Mouse (Mus musculus) midbrain, embryonic 14.5 days (tissue): ENCODE measurements around the gene Eva1c. TPM values are rescaled to one million over a fixed set of nuclear protein-coding genes. Genes with fewer than 3 reads are reported as not detected.

Experiments used
- ATAC-seq: fragments of 200-750 bp; cut with Nextera tagmentation; 2 replicates; pipeline ENCODE4 v1.8.0; 2017; ENCODE audit warnings: moderate number of reproducible peaks, moderate library complexity; ENCODE audit not compliant: low FRiP score, low TSS enrichment
- DNase-seq: peaks from one replicate; pipeline ENCODE4 v3.0.0-alpha.2; 2015
- H3K27ac ChIP-seq: fragments of 300-500 bp; sonication (generic); replicated peaks from 2 replicates; pipeline ENCODE4 v1.5.1; 2014; ENCODE audit warnings: mild to moderate bottlenecking, low read depth, low read length, moderate library complexity
- H3K27me3 ChIP-seq: fragments of 300-500 bp; sonication (generic); 2 replicates; pipeline ENCODE4 v1.6.1; 2014; ENCODE audit warnings: low read length, control low read depth, mixed read lengths; ENCODE audit not compliant: control insufficient read depth, insufficient read depth
- H3K36me3 ChIP-seq: fragments of 300-500 bp; sonication (generic); 2 replicates; pipeline ENCODE4 v1.6.1; 2014; ENCODE audit warnings: low read length, control low read depth; ENCODE audit not compliant: control insufficient read depth, insufficient read depth
- H3K4me1 ChIP-seq: fragments of 300-500 bp; sonication (generic); 2 replicates; pipeline ENCODE4 v1.6.1; 2014; ENCODE audit warnings: mild to moderate bottlenecking, antibody characterized with exemption, low read length, control low read depth; ENCODE audit not compliant: control insufficient read depth, insufficient read depth
- H3K4me2 ChIP-seq: fragments of 300-500 bp; sonication (generic); 2 replicates; pipeline ENCODE4 v1.6.1; 2014; ENCODE audit warnings: mild to moderate bottlenecking, low read length, moderate library complexity
- H3K4me3 ChIP-seq: fragments of 300-500 bp; sonication (generic); replicated peaks from 2 replicates; pipeline ENCODE4 v1.5.1; 2014; ENCODE audit warnings: low read depth, low read length
- H3K9ac ChIP-seq: fragments of 300-500 bp; sonication (generic); replicated peaks from 2 replicates; pipeline ENCODE4 v1.6.1; 2014; ENCODE audit warnings: mild to moderate bottlenecking, low read length, moderate library complexity
- H3K9me3 ChIP-seq: fragments of 300-500 bp; sonication (generic); 2 replicates; pipeline ENCODE4 v1.6.1; 2016; ENCODE audit warnings: low read length, control low read depth, mixed read lengths; ENCODE audit not compliant: control insufficient read depth
- WGBS: fragments of 180-500 bp; shearing (Covaris S2); extraction: QIAGEN DNeasy Blood & Tissue Kit; methylation state at CpG from one replicate; pipeline ENCODE4 v1.1.7; 2014; 5-methylcytosine and 5-hydroxymethylcytosine counted together
- polyA plus RNA-seq: library from polyadenylated mRNA; unstranded; fragments of >200 nt; fragmentation: Nextera tagmentation; extraction: Ambion mirVana; gene quantifications from 2 replicates; pipeline ENCODE4 v1.2.1, GENCODE M21; 2014

Gene Eva1c
- polyA plus RNA-seq, 1 experiment from 2014 or later: 2.4 TPM

DNA sequence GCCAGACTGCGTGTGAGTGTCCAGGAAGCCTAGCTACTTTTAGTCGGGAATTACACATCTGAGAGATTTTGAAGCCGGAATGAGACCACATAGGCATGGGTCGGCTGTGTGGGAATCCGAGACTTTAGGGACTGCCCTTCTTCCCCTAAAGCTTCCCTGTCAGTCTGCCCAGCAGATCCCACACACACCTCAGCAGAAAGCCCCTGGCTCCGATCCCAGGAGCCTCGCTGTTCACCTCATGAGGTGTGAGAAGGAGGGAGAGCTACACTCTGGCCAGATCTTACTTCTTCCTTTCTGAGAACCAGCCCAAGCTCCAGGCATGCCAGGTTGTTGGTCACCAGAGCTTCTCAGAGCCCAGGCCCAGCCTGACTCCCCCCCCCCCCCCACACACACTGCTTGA lies 38.2 kb downstream of the Eva1c start:
- H3K36me3 ChIP-seq: no peaks in the 10 kb centered on the region
- H3K9ac ChIP-seq: no peak overlapping the region
- no peaks in the 10 kb centered on the region for H3K27me3 ChIP-seq
- no peaks in the 10 kb centered on the region for H3K9me3 ChIP-seq
- no peak overlapping the region for H3K4me3 ChIP-seq
- no peak overlapping the region for H3K27ac ChIP-seq
- H3K4me2 ChIP-seq: no peak overlapping the region
- DNase-seq (no peak), ATAC-seq (no peak)
- 70% methylated on average over 7 of the region's 7 CpGs for WGBS
- H3K4me1 ChIP-seq: peaks cover 2% of the 10 kb centered on the region; the same call in 1 of the 2 replicates

DNA sequence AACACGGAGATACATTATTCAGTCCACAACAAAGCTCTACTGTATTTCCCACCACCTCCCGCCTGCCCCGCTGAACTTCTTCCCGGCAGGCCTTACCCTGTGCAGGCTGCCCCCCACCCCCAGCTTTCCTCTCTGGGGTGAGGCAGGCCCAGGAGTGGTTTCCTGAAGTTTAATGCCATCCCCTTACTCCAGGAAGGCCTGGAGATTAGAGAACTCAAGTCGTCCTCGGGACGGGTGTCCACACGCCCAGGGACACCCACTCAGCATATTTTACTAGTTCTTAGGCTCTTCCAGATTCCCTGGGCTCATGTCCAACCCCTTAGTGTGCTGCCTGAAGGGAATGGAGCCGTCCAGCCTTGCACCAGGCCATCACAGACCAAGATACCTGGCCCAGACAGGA lies 39.1 kb downstream of the Eva1c start:
- no peak overlapping the region for H3K27ac ChIP-seq
- no peak for ATAC-seq
- whole genome bisulfite sequencing: 68% methylated on average over 9 of the region's 9 CpGs
- H3K9ac ChIP-seq: no peak overlapping the region
- no peak overlapping the region for H3K4me3 ChIP-seq
- H3K9me3 ChIP-seq: no peaks in the 10 kb centered on the region
- no peak overlapping the region for H3K4me2 ChIP-seq
- H3K27me3 ChIP-seq: no peaks in the 10 kb centered on the region
- DNase-seq: no peak
- H3K36me3 ChIP-seq: no peaks in the 10 kb centered on the region
- H3K4me1 ChIP-seq: peaks cover 2% of the 10 kb centered on the region; the same call in 1 of the 2 replicates

- H3K27me3 ChIP-seq: no peaks in the 10 kb centered on the region
- H3K4me3 ChIP-seq: no peak overlapping the region
- WGBS: 33% methylated on average over 7 of the region's 7 CpGs
- no peak overlapping the region for H3K27ac ChIP-seq
- H3K9me3 ChIP-seq: no peaks in the 10 kb centered on the region
- no peaks in the 10 kb centered on the region for H3K36me3 ChIP-seq
- ATAC-seq: no peak
- DNase-seq: no peak
- H3K9ac ChIP-seq: no peak overlapping the region
- H3K4me2 ChIP-seq: no peak overlapping the region
- H3K4me1 ChIP-seq: peaks cover 2% of the 10 kb centered on the region; the same call in 1 of the 2 replicates
These were observed 41.6 kb downstream of the Eva1c start for GRCm38 (mm10) chr16:90868129-90868528.

GRCm38 (mm10) chr16:90869361-90869760 lies 42.8 kb downstream of the Eva1c start:
- no peak overlapping the region for H3K27ac ChIP-seq
- no peaks in the 10 kb centered on the region for H3K36me3 ChIP-seq
- H3K27me3 ChIP-seq: no peaks in the 10 kb centered on the region
- H3K4me3 ChIP-seq: no peak overlapping the region
- no peak overlapping the region for H3K4me2 ChIP-seq
- WGBS: 97% methylated on average over 4 of the region's 4 CpGs
- H3K9me3 ChIP-seq: no peaks in the 10 kb centered on the region
- H3K9ac ChIP-seq: no peak overlapping the region
- ATAC-seq (no peak), DNase-seq (no peak)
- peaks cover 2% of the 10 kb centered on the region; the same call in 1 of the 2 replicates for H3K4me1 ChIP-seq

- peaks cover 2% of the 10 kb centered on the region; the same call in 1 of the 2 replicates for H3K4me1 ChIP-seq
- H3K4me2 ChIP-seq: no peak overlapping the region
- no peak for DNase-seq
- no peaks in the 10 kb centered on the region for H3K36me3 ChIP-seq
- H3K27ac ChIP-seq: no peak overlapping the region
- no peak overlapping the region for H3K4me3 ChIP-seq
- no peaks in the 10 kb centered on the region for H3K9me3 ChIP-seq
- no peaks in the 10 kb centered on the region for H3K27me3 ChIP-seq
- 79% methylated on average over 8 of the region's 8 CpGs for WGBS
- ATAC-seq: no peak
- no peak overlapping the region for H3K9ac ChIP-seq
These were observed 46.4 kb downstream of the Eva1c start for GRCm38 (mm10) chr16:90872936-90873335.

GRCm38 (mm10) chr16:90874536-90874935 lies 48.0 kb downstream of the Eva1c start:
- H3K27me3 ChIP-seq: no peaks in the 10 kb centered on the region
- DNase-seq: peak; percentile 45
- H3K9ac ChIP-seq: no peak overlapping the region

DNA sequence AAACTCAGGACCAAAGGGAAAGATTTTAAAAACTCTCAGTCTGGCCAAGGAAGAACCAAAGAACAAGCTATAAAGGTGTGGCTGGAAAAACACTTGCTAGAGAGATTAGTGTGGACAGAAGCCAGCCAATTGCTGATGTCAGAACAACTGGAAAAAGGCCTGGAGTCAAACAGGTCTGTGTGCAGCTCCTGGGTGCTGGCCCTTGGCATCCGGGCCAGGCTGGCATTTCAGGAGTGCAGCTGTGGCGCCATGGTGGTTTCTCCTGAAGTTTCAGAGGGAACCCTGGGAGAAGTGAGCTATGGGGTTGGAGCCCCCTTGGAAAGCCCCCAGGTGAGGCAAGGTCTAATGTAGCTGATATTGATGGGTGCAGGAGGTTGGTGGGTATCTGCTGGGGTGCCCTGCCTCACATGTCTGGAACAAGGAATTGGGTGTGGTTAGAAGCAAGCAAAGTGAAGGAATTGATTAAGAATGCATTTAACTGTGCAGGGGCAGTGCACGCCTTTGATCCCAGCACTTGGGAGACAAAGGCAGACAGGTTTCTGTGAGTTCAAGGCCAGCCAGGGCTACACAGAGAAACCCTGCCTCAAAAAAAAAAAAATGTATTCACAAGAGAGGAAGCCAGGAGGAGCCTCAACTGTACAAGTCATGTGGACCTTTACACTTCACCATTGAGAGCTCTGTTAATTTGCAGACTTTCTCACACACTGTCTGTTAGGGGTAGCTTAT lies 51.8 kb downstream of the Eva1c start:
- Histone ChIP-seq H3K9me3 (no peaks in the 10 kb centered on the region), H3K4me3 (no peak overlapping the region), H3K36me3 (no peaks in the 10 kb centered on the region), H3K9ac (no peak overlapping the region), H3K27ac (no peak overlapping the region), H3K4me1 (no peaks in the 10 kb centered on the region), H3K4me2 (no peak overlapping the region), H3K27me3 (no peaks in the 10 kb centered on the region)
- DNase-seq (no peak), ATAC-seq (no peak)
- 91% methylated on average over 3 of the region's 3 CpGs for WGBS

More at GRCm38 (mm10) chr16:90874536-90874935, 48.0 kb downstream of the Eva1c start:
- ATAC-seq: no peak
- Histone ChIP-seq H3K36me3 (no peaks in the 10 kb centered on the region), H3K9me3 (no peaks in the 10 kb centered on the region), H3K4me1 (no peaks in the 10 kb centered on the region), H3K27ac (no peak overlapping the region), H3K4me2 (no peak overlapping the region), H3K4me3 (no peak overlapping the region)
- WGBS: 29% methylated on average over 5 of the region's 5 CpGs

DNA sequence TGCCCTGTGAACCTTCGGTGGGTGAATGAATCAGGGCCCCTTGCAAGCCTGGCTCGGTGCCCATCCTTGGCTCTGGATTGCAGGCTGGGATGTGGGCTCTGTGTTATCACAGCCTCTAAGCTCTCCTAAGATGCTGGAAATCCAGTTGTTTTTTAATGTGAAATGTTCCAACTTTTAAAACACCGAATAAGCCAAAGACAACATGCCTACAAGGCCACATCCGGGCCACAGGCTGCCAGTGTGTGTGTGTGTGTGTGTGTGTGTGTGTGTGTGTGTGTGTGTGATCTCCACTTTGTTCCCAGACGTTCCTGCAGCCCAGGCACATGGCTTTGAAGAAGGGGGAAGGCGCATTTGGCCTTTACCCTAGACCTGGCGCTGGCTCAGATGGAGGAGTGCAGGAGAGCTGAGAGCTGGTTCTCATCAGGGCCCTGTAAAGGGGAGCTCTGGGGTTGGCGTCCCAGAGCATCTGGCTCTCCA lies 56.0 kb downstream of the Eva1c start:
- no peaks in the 10 kb centered on the region for H3K27me3 ChIP-seq
- H3K36me3 ChIP-seq: no peaks in the 10 kb centered on the region
- DNase-seq: peak; percentile 40
- WGBS: 70% methylated on average over 8 of the region's 8 CpGs
- H3K4me3 ChIP-seq: no peak overlapping the region
- H3K9ac ChIP-seq: no peak overlapping the region
- H3K9me3 ChIP-seq: no peaks in the 10 kb centered on the region
- H3K27ac ChIP-seq: no peak overlapping the region
- no peak overlapping the region for H3K4me2 ChIP-seq
- no peaks in the 10 kb centered on the region for H3K4me1 ChIP-seq
- no peak for ATAC-seq

DNA sequence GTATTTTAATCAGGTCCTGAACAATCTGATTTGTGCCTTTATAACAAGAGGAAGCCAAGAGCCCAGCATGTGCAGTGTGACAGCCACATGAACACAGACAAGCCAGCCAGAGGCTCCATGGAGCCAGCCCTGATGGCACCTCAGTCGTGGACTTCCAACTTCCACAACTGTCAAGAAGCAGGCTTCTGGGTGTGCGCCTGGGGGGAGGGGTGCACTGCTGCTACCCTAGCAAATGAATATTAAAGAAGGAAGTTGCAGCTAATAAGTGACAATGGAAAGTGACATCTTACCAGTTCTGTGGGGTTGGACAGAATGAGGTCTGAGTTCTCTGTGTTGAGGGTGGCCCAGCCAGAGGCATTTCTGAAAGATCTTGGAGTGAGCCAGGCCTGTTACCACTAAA lies 58.8 kb downstream of the Eva1c start:
- H3K9ac ChIP-seq: no peak overlapping the region
- no peak for ATAC-seq
- no peak overlapping the region for H3K27ac ChIP-seq
- H3K36me3 ChIP-seq: no peaks in the 10 kb centered on the region
- no peaks in the 10 kb centered on the region for H3K27me3 ChIP-seq
- no peaks in the 10 kb centered on the region for H3K4me1 ChIP-seq
- H3K9me3 ChIP-seq: no peaks in the 10 kb centered on the region
- H3K4me3 ChIP-seq: no peak overlapping the region
- WGBS: 75% methylated on average over 2 of the region's 2 CpGs
- no peak overlapping the region for H3K4me2 ChIP-seq
- no peak for DNase-seq
